Comparison of ENCODE assay signal across 8 mouse cellular contexts in genomic region chr17:32165803-32166595, GRCm38 (mm10). TPM values are rescaled to one million over a fixed set of nuclear protein-coding genes. Genes with fewer than 3 reads are reported as not detected.
DNase-seq lines count a peak whose midpoint lies in the region; ATAC-seq and TF ChIP-seq lines count a peak whose summit lies in the region.

No protein-coding gene starts in this region.

- TF ChIP-seq CTCF in stomach, postnatal 0 days (IDR thresholded peaks at IDR 0.05; ENCODE audit: low read depth) = no peak

- H3K9ac ChIP-seq in forebrain, embryonic 16.5 days (replicated peaks; ENCODE audit: low read depth, low read length) = peak overlapping the region; percentile 72
- H3K9ac ChIP-seq in kidney, embryonic 14.5 days (ENCODE audit: low read depth, low read length) = peak overlapping the region; percentile 81
- H3K9ac ChIP-seq in stomach, postnatal 0 days (ENCODE audit: low read length) = peak overlapping the region; percentile 68

- peak overlapping the region; percentile 53 for H3K4me3 ChIP-seq in forebrain, embryonic 16.5 days (replicated peaks; ENCODE audit: low read length)
- peak overlapping the region; percentile 72 for H3K4me3 ChIP-seq in kidney, embryonic 14.5 days (ENCODE audit: low read length)
- peak overlapping the region; percentile 63 for H3K4me3 ChIP-seq in stomach, postnatal 0 days (ENCODE audit: low read depth, low read length)

- peak overlapping the region; percentile 92 for H3K4me2 ChIP-seq in forebrain, embryonic 16.5 days (ENCODE audit: low read length)
- peak overlapping the region; percentile 81 for H3K4me2 ChIP-seq in kidney, embryonic 14.5 days (replicated peaks; ENCODE audit: low read depth, low read length)
- peak overlapping the region; percentile 95 for H3K4me2 ChIP-seq in stomach, postnatal 0 days (replicated peaks; ENCODE audit: low read depth)

- no peak for TF ChIP-seq EP300 in stomach, postnatal 0 days (optimal IDR thresholded peaks at IDR 0.05)

- peak; percentile 42 for DNase-seq in kidney, adult 18-20 months
- no peak for DNase-seq in kidney, adult 11 months
- peak; percentile 62 for DNase-seq in Muller cell, postnatal 12 days (ENCODE audit: inconsistent ontology term)
- peak; percentile 48 for DNase-seq in lung, postnatal 36 days
- DNase-seq in stomach, postnatal 0 days (ENCODE audit: low spot score) = peak; percentile 70
- DNase-seq in left cerebral cortex, adult 9 months (ENCODE audit: low spot score in 2 of 2) = no peak

- no peaks in the 10 kb centered on the region for H3K27me3 ChIP-seq in forebrain, embryonic 16.5 days (replicated peaks; ENCODE audit: control insufficient read depth, insufficient read depth, low read length)
- H3K27me3 ChIP-seq in kidney, embryonic 14.5 days (ENCODE audit: control insufficient read depth, insufficient read depth, low read length) = no peaks in the 10 kb centered on the region
- no peaks in the 10 kb centered on the region for H3K27me3 ChIP-seq in stomach, postnatal 0 days (ENCODE audit: control insufficient read depth, insufficient read depth, low read length)

- H3K36me3 ChIP-seq in forebrain, embryonic 16.5 days (ENCODE audit: control insufficient read depth, insufficient read depth) = no peaks in the 10 kb centered on the region
- no peaks in the 10 kb centered on the region for H3K36me3 ChIP-seq in kidney, embryonic 14.5 days (ENCODE audit: control insufficient read depth, insufficient read depth, low read length)
- no peaks in the 10 kb centered on the region for H3K36me3 ChIP-seq in stomach, postnatal 0 days (ENCODE audit: control insufficient read depth, insufficient read depth, low read length)

- H3K9me3 ChIP-seq in forebrain, embryonic 16.5 days (ENCODE audit: control insufficient read depth, low read length) = no peaks in the 10 kb centered on the region
- no peaks in the 10 kb centered on the region for H3K9me3 ChIP-seq in kidney, embryonic 14.5 days (ENCODE audit: control insufficient read depth, low read length)
- no peaks in the 10 kb centered on the region for H3K9me3 ChIP-seq in stomach, postnatal 0 days (ENCODE audit: control insufficient read depth, low read length)

- H3K27ac ChIP-seq in forebrain, embryonic 16.5 days (ENCODE audit: low read length) = peak overlapping the region; percentile 28
- H3K27ac ChIP-seq in kidney, embryonic 14.5 days (ENCODE audit: low read depth, low read length) = peak overlapping the region; percentile 92
- H3K27ac ChIP-seq in stomach, postnatal 0 days (replicated peaks) = peak overlapping the region; percentile 78

- under 1% methylated on average over 37 of the region's 43 CpGs for WGBS in forebrain, embryonic 16.5 days
- WGBS in kidney, embryonic 14.5 days = 1% methylated on average over 31 of the region's 43 CpGs
- under 1% methylated on average over 24 of the region's 43 CpGs for WGBS in stomach, postnatal 0 days

- peaks cover 29% of the 10 kb centered on the region for H3K4me1 ChIP-seq in forebrain, embryonic 16.5 days (replicated peaks; ENCODE audit: control insufficient read depth, insufficient read depth, low read length)
- peaks cover 33% of the 10 kb centered on the region for H3K4me1 ChIP-seq in kidney, embryonic 14.5 days (ENCODE audit: control insufficient read depth, insufficient read depth, low read length)
- peaks cover 6% of the 10 kb centered on the region; the same call in 1 of the 2 replicates for H3K4me1 ChIP-seq in stomach, postnatal 0 days (replicated peaks; ENCODE audit: control insufficient read depth, insufficient read depth)

- ATAC-seq in forebrain, embryonic 16.5 days = peak; percentile 66
- ATAC-seq in kidney, embryonic 14.5 days (ENCODE audit: low FRiP score, low TSS enrichment) = peak; percentile 56
- ATAC-seq in stomach, postnatal 0 days (ENCODE audit: low FRiP score, low TSS enrichment) = no peak

RNA-seq across cellular contexts. Expression of gene Notch3, which starts 0.7 kb away (rescaled TPM):
- 5.5 TPM in 2 replicates for polyA plus RNA-seq in forebrain, embryonic 16.5 days (2015; fragmentation: Nextera tagmentation; extraction: Ambion mirVana)
- 15.9 and 16.9 TPM in 2 replicates for polyA plus RNA-seq in kidney, embryonic 14.5 days (2014; fragmentation: Nextera tagmentation; extraction: Ambion mirVana)
- 3.9 and 4.0 TPM in 2 replicates for polyA plus RNA-seq in stomach, postnatal 0 days (2015; fragmentation: Nextera tagmentation; extraction: Ambion mirVana)

RNA-seq across cellular contexts. Expression of gene Ephx3, which starts 23.4 kb away (rescaled TPM):
- polyA plus RNA-seq in forebrain, embryonic 16.5 days (2015; fragmentation: Nextera tagmentation; extraction: Ambion mirVana) = 0.20 TPM in 1 of 2 replicates, not detected in the other
- polyA plus RNA-seq in kidney, embryonic 14.5 days (2014; fragmentation: Nextera tagmentation; extraction: Ambion mirVana) = 0.10 TPM in 1 of 2 replicates, not detected in the other
- 45.6 and 48.8 TPM in 2 replicates for polyA plus RNA-seq in stomach, postnatal 0 days (2015; fragmentation: Nextera tagmentation; extraction: Ambion mirVana)

Comparison
In these comparisons a context has a peak if more than half of its experiments do, and no peak if none do; other contexts are left out.
1. DNase-seq: peak in kidney, adult 18-20 months (single experiment), Muller cell, postnatal 12 days (single experiment), lung, postnatal 36 days (single experiment) and stomach, postnatal 0 days (single experiment); none in kidney, adult 11 months (single experiment) and left cerebral cortex, adult 9 months (0 of 2).
2. H3K27ac ChIP-seq: peak in every context shown above with its lines; median percentile 92 in kidney, embryonic 14.5 days; 78 in stomach, postnatal 0 days; 28 in forebrain, embryonic 16.5 days.
3. RNA of gene Ephx3, which starts 23.4 kb away (polyA plus RNA-seq): 45.6 to 48.8 TPM in stomach, postnatal 0 days; 0.20 TPM in forebrain, embryonic 16.5 days and 0.10 TPM in kidney, embryonic 14.5 days; every median in the first group is over 10 times any median in the second.
4. Peak in every context shown above with its lines, with median percentiles within 50 percentile points of each other: H3K4me2 ChIP-seq, H3K4me3 ChIP-seq and H3K9ac ChIP-seq.